ENCODE assay signal across 8 mouse cellular contexts in genomic region chr15:65452258-65453028, GRCm38 (mm10).
DNase-seq lines count a peak whose midpoint lies in the region.

No protein-coding gene starts in this region.

- peak; percentile 9 to 11 for DNase-seq in frontal cortex, postnatal 10 days (ENCODE audit: low spot score in 2 of 2)
- no peak for DNase-seq in frontal cortex, postnatal 14 days (ENCODE audit: low spot score in 2 of 2)
- DNase-seq in right cerebral cortex, adult 18-20 months = peak; percentile 3
- no peak for DNase-seq in right cerebral cortex, postnatal 36 days (ENCODE audit: low spot score in 2 of 2)
- DNase-seq in heart, postnatal 4 days = peak; percentile 55
- DNase-seq in lung, postnatal 4 days = peak; percentile 6 to 35
- DNase-seq in spleen, adult 12 weeks (ENCODE audit: low spot score) = no peak
- no peak for DNase-seq in adrenal gland, adult (ENCODE audit: inconsistent age in 2 of 2, low spot score in 1 of 2)

Comparison
In these comparisons a context has a peak if more than half of its experiments do, and no peak if none do; other contexts are left out.
1. DNase-seq: peak in frontal cortex, postnatal 10 days (2 of 2), right cerebral cortex, adult 18-20 months (single experiment), heart, postnatal 4 days (single experiment) and lung, postnatal 4 days (2 of 2); none in frontal cortex, postnatal 14 days (0 of 2), right cerebral cortex, postnatal 36 days (0 of 2), spleen, adult 12 weeks (single experiment) and adrenal gland, adult (0 of 2).